Mouse (Mus musculus) embryonic facial prominence, embryonic 15.5 days (tissue): ENCODE data around the gene Atmin. TPM values are rescaled to one million over a fixed set of nuclear protein-coding genes. Genes with fewer than 3 reads are reported as not detected.
A peak's percentile ranks its signal among the peaks of the same experiment; 100 is the strongest.

Experiments used
- ATAC-seq: fragments of 200-750 bp; cut with Nextera tagmentation; 2 replicates; pipeline ENCODE4 v1.8.0; 2017; ENCODE audit warnings: low read depth, moderate TSS enrichment; ENCODE audit not compliant: insufficient number of reproducible peaks, low FRiP score, low TSS enrichment
- H3K27ac ChIP-seq: fragments of 300-500 bp; sonication (generic); replicated peaks from 2 replicates; pipeline ENCODE4 v1.5.1; 2015; ENCODE audit warnings: mild to moderate bottlenecking, inconsistent platforms
- H3K27me3 ChIP-seq: fragments of 300-500 bp; sonication (generic); 2 replicates; pipeline ENCODE4 v1.6.1; 2015; ENCODE audit warnings: inconsistent platforms
- H3K36me3 ChIP-seq: fragments of 300-500 bp; sonication (generic); 2 replicates; pipeline ENCODE4 v1.6.1; 2015; ENCODE audit warnings: mild to moderate bottlenecking, inconsistent platforms
- H3K4me1 ChIP-seq: fragments of 300-500 bp; sonication (generic); 2 replicates; pipeline ENCODE4 v1.6.1; 2015; ENCODE audit warnings: inconsistent platforms
- H3K4me2 ChIP-seq: fragments of 300-500 bp; sonication (generic); replicated peaks from 2 replicates; pipeline ENCODE4 v1.6.1; 2015; ENCODE audit warnings: mild to moderate bottlenecking, inconsistent platforms
- H3K4me3 ChIP-seq: fragments of 300-500 bp; sonication (generic); replicated peaks from 2 replicates; pipeline ENCODE4 v1.5.1; 2015; ENCODE audit warnings: mild to moderate bottlenecking, inconsistent platforms
- H3K9ac ChIP-seq: fragments of 300-500 bp; sonication (generic); 2 replicates; pipeline ENCODE4 v1.6.1; 2015; ENCODE audit warnings: inconsistent platforms
- H3K9me3 ChIP-seq: fragments of 300-500 bp; sonication (generic); replicated peaks from 2 replicates; pipeline ENCODE4 v1.6.1; 2016; ENCODE audit warnings: inconsistent platforms
- WGBS: fragments of 180-500 bp; shearing (Covaris S2); methylation state at CpG from one replicate; pipeline ENCODE4 v1.1.7; 2015; 5-methylcytosine and 5-hydroxymethylcytosine counted together
- polyA plus RNA-seq: library from polyadenylated mRNA; unstranded; fragments of >200 nt; fragmentation: Nextera tagmentation; extraction: Ambion mirVana; gene quantifications from 2 replicates; pipeline ENCODE4 v1.2.1, GENCODE M21; 2015

Gene Atmin
- polyA plus RNA-seq, 1 experiment from 2014 or later, result 12.5 TPM

GRCm38 (mm10) chr8:116992176-116992971 is 49.2 kb downstream of the Atmin start:
- Histone ChIP-seq H3K4me1 (peaks cover 14% of the 10 kb centered on the region; the same call in 1 of the 2 replicates), H3K9ac (peak overlapping the region; percentile 57), H3K4me2 (peak overlapping the region; percentile 95), H3K27me3 (no peaks in the 10 kb centered on the region), H3K36me3 (no peaks in the 10 kb centered on the region), H3K4me3 (peak overlapping the region; percentile 87), H3K9me3 (no peaks in the 10 kb centered on the region), H3K27ac (no peak overlapping the region)
- no peak for ATAC-seq
- 7% methylated on average over 23 of the region's 23 CpGs for WGBS

GRCm38 (mm10) chr8:116993095-116993867 is 50.1 kb downstream of the Atmin start, which contains the start of gene Gcsh:
Gene Gcsh (minus strand): TSS chr8:116993537.
- H3K9me3 ChIP-seq, result no peaks in the 10 kb centered on the region
- peak within 1 kb of the TSS; percentile 70; the same call in 1 of the 2 replicates for H3K27ac ChIP-seq
- no peaks in the 10 kb centered on the region for H3K36me3 ChIP-seq
- ATAC-seq, result peak; percentile 100
- H3K4me2 ChIP-seq, result peak within 1 kb of the TSS; percentile 95
- H3K4me3 ChIP-seq, result peak within 1 kb of the TSS; percentile 87
- peak within 1 kb of the TSS; percentile 57 for H3K9ac ChIP-seq
- WGBS, result under 1% methylated on average over 56 of the region's 56 CpGs
- no peaks in the 10 kb centered on the region for H3K27me3 ChIP-seq
- peaks cover 14% of the 10 kb centered on the region; the same call in 1 of the 2 replicates for H3K4me1 ChIP-seq

GRCm38 (mm10) chr8:116994016-116994716 is 51.0 kb downstream of the Atmin start:
- H3K27me3 ChIP-seq, result no peaks in the 10 kb centered on the region
- H3K4me1 ChIP-seq, result peaks cover 14% of the 10 kb centered on the region; the same call in 1 of the 2 replicates
- WGBS, result 63% methylated on average over 11 of the region's 11 CpGs
- H3K9ac ChIP-seq, result no peak overlapping the region
- peak overlapping the region; percentile 95 for H3K4me2 ChIP-seq
- H3K4me3 ChIP-seq, result peak overlapping the region; percentile 87
- no peak overlapping the region for H3K27ac ChIP-seq
- no peaks in the 10 kb centered on the region for H3K9me3 ChIP-seq
- H3K36me3 ChIP-seq, result no peaks in the 10 kb centered on the region
- no peak for ATAC-seq

Other genes starting within 250 kb of the Atmin start
- 8.5 and 9.1 TPM in 2 replicates for gene Cdyl2, start 210.4 kb upstream of the Atmin start, polyA plus RNA-seq
- 66.8 and 73.5 TPM in 2 replicates for gene Cmc2, start 21.9 kb upstream of the Atmin start, polyA plus RNA-seq
- 27.7 and 27.9 TPM in 2 replicates for gene Cenpn, start 21.7 kb upstream of the Atmin start, polyA plus RNA-seq
- 3.4 and 4.1 TPM in 2 replicates for gene 1700030J22Rik, start 35.6 kb downstream of the Atmin start, polyA plus RNA-seq
- gene Gcsh, start 50.1 kb downstream of the Atmin start, polyA plus RNA-seq, result 82.4 and 86.5 TPM in 2 replicates
- 0.16 and 0.31 TPM in 2 replicates for gene Pkd1l2, start 139.1 kb downstream of the Atmin start, polyA plus RNA-seq
- 0.29 and 0.37 TPM in 2 replicates for gene Bco1, start 152.5 kb downstream of the Atmin start, polyA plus RNA-seq
- 2.9 and 3.3 TPM in 2 replicates for gene Gan, start 214.7 kb downstream of the Atmin start, polyA plus RNA-seq